Mouse (Mus musculus) olfactory bulb, adult 2 months (tissue): Measurements from ENCODE around the gene Il17rc.

Source experiments
- CTCF ChIP-seq: fragments of 200-500 bp; IDR thresholded peaks from 2 replicates; pipeline ENCODE4 v1.5.1; 2012; ENCODE audit warnings: low read depth, mild to moderate bottlenecking, low read length, moderate library complexity; ENCODE audit not compliant: insufficient read depth
- POLR2A ChIP-seq: fragments of 200-500 bp; IDR thresholded peaks from 2 replicates; pipeline ENCODE4 v1.6.1; 2012; ENCODE audit warnings: mild to moderate bottlenecking, low read depth, low read length, moderate library complexity; ENCODE audit not compliant: insufficient read depth

DNA sequence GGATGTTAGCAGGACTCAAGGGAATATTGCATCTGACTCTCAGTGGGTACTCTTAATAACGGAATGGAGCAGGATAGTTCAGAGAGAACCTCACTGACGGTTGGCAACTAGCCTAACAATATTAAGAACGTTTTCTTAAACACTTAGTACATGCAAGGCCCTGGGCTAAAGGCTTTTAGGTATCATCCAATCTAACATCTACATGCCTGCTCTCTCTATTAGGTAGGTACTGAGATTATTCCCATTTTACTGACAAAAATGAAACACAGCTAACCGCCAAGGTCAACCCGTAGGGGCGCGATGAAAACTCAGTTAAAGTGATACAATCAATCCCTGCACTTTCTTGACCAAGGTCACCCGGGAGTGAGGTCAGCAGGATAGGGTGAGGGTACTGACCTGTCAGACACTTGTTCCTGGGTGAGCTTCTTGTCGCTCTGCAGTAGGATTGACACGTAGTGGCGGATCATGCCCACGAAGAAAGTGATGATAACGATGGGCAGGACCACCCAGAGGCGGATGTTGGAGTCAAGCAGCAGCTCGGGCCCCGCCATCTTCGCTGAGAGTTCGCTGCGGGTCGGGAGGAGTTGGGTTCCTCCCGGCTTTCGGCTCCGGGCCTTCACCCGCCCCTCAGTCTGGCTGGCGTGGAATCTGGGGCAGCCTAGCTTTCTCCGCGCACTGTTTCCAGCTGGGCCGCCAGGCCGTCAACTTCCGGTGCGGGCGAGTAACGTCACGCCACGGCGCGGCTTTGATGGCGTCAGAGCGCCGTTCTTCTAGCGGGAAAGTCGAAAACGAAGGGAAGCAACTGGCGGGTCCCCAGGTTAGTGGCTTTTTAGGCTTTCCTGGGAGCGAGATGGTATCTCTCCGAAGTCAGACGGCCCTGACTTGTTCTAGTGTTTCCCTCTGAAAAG, 60.0 kb downstream of the Il17rc start, which contains the start of the genes Emc3 and Fancd2:
- peak; percentile 75 for TF ChIP-seq POLR2A
- no peak for TF ChIP-seq CTCF
